12 mouse cellular contexts compared by ENCODE assay signal in genomic region chr6:40429521-40429931, GRCm38 (mm10). TPM values are rescaled to one million over a fixed set of nuclear protein-coding genes. Genes with fewer than 3 reads are reported as not detected.
DNase-seq lines count a peak whose midpoint lies in the region; ATAC-seq and TF ChIP-seq lines count a peak whose summit lies in the region.
"Had no signal": no experiment of that assay in that cellular context is flagged by ENCODE, and none has a peak within 500 bp of the region (broad histone marks: within the 10 kb centered on the region; RNA-seq: fewer than 3 reads in every experiment).

No protein-coding gene starts in this region.

- no peaks in the 10 kb centered on the region for H3K36me3 ChIP-seq in hindbrain, embryonic 16.5 days (ENCODE audit: control insufficient read depth, insufficient read depth, low read length)
- H3K36me3 ChIP-seq in hindbrain, embryonic 10.5 days, result no peaks in the 10 kb centered on the region
- H3K36me3 ChIP-seq in lung, embryonic 14.5 days (ENCODE audit: insufficient read depth), result no peaks in the 10 kb centered on the region
- H3K36me3 ChIP-seq: heart, embryonic 13.5 days; midbrain, embryonic 12.5 days had no signal

- no peak for TF ChIP-seq CTCF in lung, embryonic 14.5 days (IDR thresholded peaks at IDR 0.05; ENCODE audit: low read depth)
- no peak for TF ChIP-seq CTCF in gastrocnemius, adult 2 months (IDR thresholded peaks at IDR 0.05)
- TF ChIP-seq CTCF in left cerebral cortex, adult 2 months (IDR thresholded peaks at IDR 0.05), result no peak

- H3K9me3 ChIP-seq in hindbrain, embryonic 16.5 days (ENCODE audit: control insufficient read depth, low read length), result no peaks in the 10 kb centered on the region
- H3K9me3 ChIP-seq in hindbrain, embryonic 10.5 days, result no peaks in the 10 kb centered on the region
- H3K9me3 ChIP-seq in lung, embryonic 14.5 days (ENCODE audit: low read depth, low read length), result no peaks in the 10 kb centered on the region
- H3K9me3 ChIP-seq: heart, embryonic 13.5 days; midbrain, embryonic 12.5 days had no signal

- 58% methylated on average over 4 of the region's 4 CpGs for WGBS in hindbrain, embryonic 16.5 days
- WGBS in hindbrain, embryonic 10.5 days, result 87% methylated on average over 4 of the region's 4 CpGs
- WGBS in lung, embryonic 14.5 days, result 57% methylated on average over 4 of the region's 4 CpGs

- H3K27ac ChIP-seq in hindbrain, embryonic 16.5 days (ENCODE audit: low read depth, low read length), result no peak overlapping the region
- no peak overlapping the region for H3K27ac ChIP-seq in hindbrain, embryonic 10.5 days
- H3K27ac ChIP-seq in lung, embryonic 14.5 days (ENCODE audit: low read depth), result no peak overlapping the region
- H3K27ac ChIP-seq in gastrocnemius, adult 2 months, result no peak overlapping the region
- no peak overlapping the region for H3K27ac ChIP-seq in left cerebral cortex, adult 2 months
- H3K27ac ChIP-seq: heart, embryonic 13.5 days; midbrain, embryonic 12.5 days had no signal

- no peak for DNase-seq in hindbrain, embryonic 10.5 days (ENCODE audit: low spot score)
- DNase-seq in urinary bladder, adult 18-20 months (ENCODE audit: low spot score in 2 of 2), result peak; percentile 11 to 16
- no peak for DNase-seq in urinary bladder, postnatal 4 days (ENCODE audit: low spot score in 2 of 2)
- DNase-seq in lung, embryonic 14.5 days, result peak; percentile 28
- no peak for DNase-seq in gastrocnemius, adult 2 months
- no peak for DNase-seq in adrenal gland, postnatal 36 days
- DNase-seq in left cerebral cortex, adult 2 months (ENCODE audit: extremely low spot score in 1 of 2, low spot score in 2 of 2), result no peak
- DNase-seq: kidney, postnatal 10 days had no signal

- H3K27me3 ChIP-seq in hindbrain, embryonic 16.5 days (replicated peaks; ENCODE audit: control insufficient read depth, insufficient read depth, low read length), result no peaks in the 10 kb centered on the region
- no peaks in the 10 kb centered on the region; the same call in 1 of the 2 replicates for H3K27me3 ChIP-seq in hindbrain, embryonic 10.5 days (ENCODE audit: insufficient read depth, poor library complexity, severe bottlenecking)
- no peaks in the 10 kb centered on the region for H3K27me3 ChIP-seq in lung, embryonic 14.5 days (ENCODE audit: insufficient read depth, low read length)
- H3K27me3 ChIP-seq: midbrain, embryonic 12.5 days had no signal

- no peak overlapping the region for H3K9ac ChIP-seq in hindbrain, embryonic 16.5 days (ENCODE audit: low read depth, low read length)
- H3K9ac ChIP-seq in lung, embryonic 14.5 days, result no peak overlapping the region
- H3K9ac ChIP-seq: heart, embryonic 13.5 days; midbrain, embryonic 12.5 days had no signal

- no peak overlapping the region for H3K4me3 ChIP-seq in hindbrain, embryonic 16.5 days (ENCODE audit: low read length)
- H3K4me3 ChIP-seq in hindbrain, embryonic 10.5 days, result no peak overlapping the region
- H3K4me3 ChIP-seq in lung, embryonic 14.5 days (ENCODE audit: low read depth, low read length), result no peak overlapping the region
- H3K4me3 ChIP-seq in gastrocnemius, adult 2 months, result no peak overlapping the region
- H3K4me3 ChIP-seq in left cerebral cortex, adult 2 months, result no peak overlapping the region
- H3K4me3 ChIP-seq: heart, embryonic 13.5 days; midbrain, embryonic 12.5 days had no signal

- intact Hi-C loops in gastrocnemius, adult 2 months (cut with DNase I), result no loop called here
- intact Hi-C loops in left cerebral cortex, adult 2 months (cut with DNase I), result no loop called here

- peaks cover 28% of the 10 kb centered on the region for H3K4me1 ChIP-seq in hindbrain, embryonic 16.5 days (ENCODE audit: control insufficient read depth, insufficient read depth, low read depth, low read length)
- H3K4me1 ChIP-seq in hindbrain, embryonic 10.5 days (replicated peaks), result peaks cover 12% of the 10 kb centered on the region
- peaks cover 7% of the 10 kb centered on the region; the same call in 1 of the 2 replicates for H3K4me1 ChIP-seq in lung, embryonic 14.5 days (ENCODE audit: insufficient read depth)

- 0 out of 2 replicates have a peak, but pooled peaks have one; percentile 12 for ATAC-seq in hindbrain, embryonic 16.5 days
- peak; percentile 82 for ATAC-seq in lung, embryonic 14.5 days (ENCODE audit: insufficient read depth)

- peak overlapping the region; percentile 9; the same call in 1 of the 2 replicates for H3K4me2 ChIP-seq in hindbrain, embryonic 16.5 days (ENCODE audit: low read length)
- H3K4me2 ChIP-seq in lung, embryonic 14.5 days, result no peak overlapping the region
- H3K4me2 ChIP-seq: heart, embryonic 13.5 days; midbrain, embryonic 12.5 days had no signal

RNA-seq across cellular contexts. Expression of gene E330009J07Rik, which starts 6.4 kb away (rescaled TPM):
- 12.8 and 16.7 TPM in 2 replicates for polyA plus RNA-seq in hindbrain, embryonic 16.5 days (2015; fragmentation: Nextera tagmentation; extraction: Ambion mirVana)
- 10.1 and 12.4 TPM in 2 replicates for polyA plus RNA-seq in hindbrain, embryonic 10.5 days (2016; fragmentation: Nextera tagmentation; extraction: Ambion mirVana)
- 12.2 and 16.0 TPM in 2 replicates for polyA plus RNA-seq in lung, embryonic 14.5 days (2014; fragmentation: Nextera tagmentation; extraction: Ambion mirVana)
- total RNA-seq in gastrocnemius, adult 2 months (2021), result 1 to 10 TPM in 1 of 2 experiments, under 1 TPM in 1; 0.98 to 1.2 TPM
- total RNA-seq in adrenal gland, postnatal 36 days (2021), result 10 to 100 TPM; 11.9 to 15.4 TPM
- 10 to 100 TPM; 57.2 to 65.2 TPM for total RNA-seq in left cerebral cortex, adult 2 months (2021)

RNA-seq across cellular contexts. Expression of gene Wee2, which starts 9.4 kb away (rescaled TPM):
- 0.31 and 0.37 TPM in 2 replicates for polyA plus RNA-seq in hindbrain, embryonic 16.5 days (2015; fragmentation: Nextera tagmentation; extraction: Ambion mirVana)
- 0.21 TPM in 1 of 2 replicates, not detected in the other for polyA plus RNA-seq in hindbrain, embryonic 10.5 days (2016; fragmentation: Nextera tagmentation; extraction: Ambion mirVana)
- not detected in 2 replicates for polyA plus RNA-seq in lung, embryonic 14.5 days (2014; fragmentation: Nextera tagmentation; extraction: Ambion mirVana)
- total RNA-seq in gastrocnemius, adult 2 months (2021), result not detected
- not detected for total RNA-seq in adrenal gland, postnatal 36 days (2021)
- total RNA-seq in left cerebral cortex, adult 2 months (2021), result under 1 TPM in 1 of 2 experiments, not detected in 1; 0.41 TPM
- polyA plus RNA-seq: CD4-positive, CD25-positive, alpha-beta regulatory T cell, adult 4 months; heart, embryonic 13.5 days; midbrain, embryonic 12.5 days had no signal

RNA-seq across cellular contexts. Expression of gene Ssbp1, which starts 41.6 kb away (rescaled TPM):
- polyA plus RNA-seq in hindbrain, embryonic 16.5 days (2015; fragmentation: Nextera tagmentation; extraction: Ambion mirVana), result 90.2 and 90.6 TPM in 2 replicates
- polyA plus RNA-seq in hindbrain, embryonic 10.5 days (2016; fragmentation: Nextera tagmentation; extraction: Ambion mirVana), result 175 and 200 TPM in 2 replicates
- 136 and 143 TPM in 2 replicates for polyA plus RNA-seq in lung, embryonic 14.5 days (2014; fragmentation: Nextera tagmentation; extraction: Ambion mirVana)
- 10 to 100 TPM; 24.7 to 29.6 TPM for total RNA-seq in gastrocnemius, adult 2 months (2021)
- 10 to 100 TPM; 47.4 to 48.1 TPM for total RNA-seq in adrenal gland, postnatal 36 days (2021)
- 10 to 100 TPM; 30.2 to 30.9 TPM for total RNA-seq in left cerebral cortex, adult 2 months (2021)

Comparison
In these comparisons a context has a peak if more than half of its experiments do, and no peak if none do; other contexts are left out.
1. DNase-seq: peak in urinary bladder, adult 18-20 months (2 of 2) and lung, embryonic 14.5 days (single experiment); none in hindbrain, embryonic 10.5 days (single experiment), urinary bladder, postnatal 4 days (0 of 2), gastrocnemius, adult 2 months (single experiment), adrenal gland, postnatal 36 days (0 of 2) and left cerebral cortex, adult 2 months (0 of 2).
2. RNA of gene E330009J07Rik, which starts 6.4 kb away (total RNA-seq): 57.2 to 65.2 TPM in left cerebral cortex, adult 2 months and 11.9 to 15.4 TPM in adrenal gland, postnatal 36 days; 0.98 to 1.2 TPM in gastrocnemius, adult 2 months; every median in the first group is over 4 times any median in the second.